Mouse (Mus musculus) A20 (cell line): ENCODE results near the gene Adra2c.
A peak's percentile ranks its signal among the peaks of the same experiment; 100 is the strongest.

ENCODE experiments used
- DNase-seq: peaks from one replicate; pipeline ENCODE4 v3.0.0-alpha.2; 2011; ENCODE audit warnings: low read depth, low spot score

Adra2c gene

DNA sequence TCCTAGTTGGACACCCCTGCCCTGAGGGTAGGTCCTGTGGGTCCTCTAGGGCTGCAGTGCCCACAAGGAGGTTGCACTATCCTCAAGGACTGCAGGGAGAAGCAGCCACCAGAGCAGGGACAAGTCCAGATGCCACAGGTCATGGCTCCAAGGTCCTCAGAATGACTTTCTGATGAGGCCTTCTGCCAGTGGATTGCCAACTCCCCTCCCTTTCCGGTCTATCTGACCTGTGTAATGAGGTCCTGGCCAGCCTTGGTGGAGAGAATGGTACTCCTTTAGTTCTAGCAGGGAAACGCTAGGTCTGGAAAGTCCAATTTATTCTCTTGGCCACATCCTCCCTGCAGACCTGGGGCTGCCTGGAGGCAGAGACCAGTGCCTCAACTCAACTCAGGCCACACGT lies at the start of gene Adra2c:
Adra2c (plus strand) TSS at position 301 of the 400 bp plus-strand sequence.
- no peak for DNase-seq

DNA sequence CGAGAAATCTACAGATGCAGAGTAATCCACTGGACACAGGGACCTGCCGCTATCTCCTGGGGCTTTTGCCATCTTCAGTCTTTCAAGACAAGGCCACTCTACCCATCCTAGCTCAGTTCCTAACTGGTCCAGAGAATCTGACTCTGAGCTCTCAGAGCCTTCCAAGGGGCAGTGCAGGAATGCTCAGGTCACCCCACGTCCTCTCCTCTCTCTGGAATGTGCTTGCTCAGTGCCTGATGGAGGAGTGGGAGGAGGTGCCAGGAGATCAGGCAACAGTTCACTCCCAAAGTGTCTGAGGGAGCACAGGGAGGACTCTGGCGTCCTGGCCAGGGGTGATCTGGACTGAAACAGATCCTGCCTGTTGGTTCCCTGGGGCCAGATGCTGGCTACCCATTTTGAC lies 45.0 kb upstream of the Adra2c start:
- no peak for DNase-seq

DNA sequence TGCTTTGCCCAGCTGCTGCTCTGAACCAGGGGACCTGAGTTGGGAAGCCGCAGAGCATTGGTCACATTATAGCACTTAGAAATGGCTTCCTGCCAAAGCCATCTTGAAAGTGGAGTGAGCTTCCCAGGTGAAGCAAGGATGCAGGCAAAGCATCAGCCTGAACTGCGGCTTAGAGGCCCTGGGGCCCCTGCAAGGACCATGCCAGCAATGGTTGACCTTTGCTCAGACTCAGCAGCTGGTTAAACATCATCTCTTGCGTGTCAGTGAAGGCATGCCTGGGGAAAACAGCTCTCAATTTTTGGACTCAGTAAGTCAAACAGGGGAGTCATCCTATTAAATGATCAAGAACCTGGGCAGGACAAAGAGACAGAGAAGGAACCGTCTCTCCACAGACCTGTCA lies 40.4 kb upstream of the Adra2c start:
- DNase-seq, result no peak

DNA sequence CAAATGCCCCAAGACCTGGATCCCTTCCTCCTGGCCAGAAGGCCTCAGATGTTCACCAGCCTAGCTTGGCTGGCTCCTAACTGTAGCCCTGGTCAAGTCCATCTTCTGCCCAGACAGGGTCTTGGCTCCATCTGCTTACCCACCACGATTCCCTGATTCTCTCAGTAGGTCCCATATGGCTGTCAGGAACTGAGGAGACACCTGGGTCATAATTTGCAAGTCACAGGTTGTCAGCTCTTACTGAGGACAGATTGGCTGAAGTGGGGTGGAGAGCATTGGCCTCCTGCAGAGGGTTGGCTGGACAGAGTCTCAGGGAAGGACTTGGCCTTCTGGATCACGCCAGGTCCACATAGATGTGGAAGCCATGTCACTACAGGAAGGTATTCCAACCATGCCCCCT lies 39.5 kb upstream of the Adra2c start:
- no peak for DNase-seq

DNA sequence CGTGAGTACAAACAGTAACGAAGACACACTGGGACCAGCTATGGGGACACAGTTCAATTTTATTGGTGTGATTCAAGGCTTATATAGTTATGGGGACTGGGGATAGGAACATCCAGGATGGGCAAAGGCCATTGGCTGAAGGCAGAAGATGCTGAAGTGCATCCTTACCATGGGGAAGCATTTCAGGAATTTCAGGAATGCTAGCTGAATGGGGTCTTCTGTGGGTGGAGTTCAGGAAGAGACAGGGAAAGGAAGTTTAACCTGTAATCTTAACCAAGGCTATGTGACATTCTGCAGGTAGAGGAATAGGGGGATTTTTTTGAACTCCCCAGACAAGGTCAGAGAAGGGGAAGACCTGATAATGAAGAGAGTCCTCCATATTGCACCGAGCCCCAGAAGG lies 36.6 kb upstream of the Adra2c start:
- DNase-seq, result no peak

DNA sequence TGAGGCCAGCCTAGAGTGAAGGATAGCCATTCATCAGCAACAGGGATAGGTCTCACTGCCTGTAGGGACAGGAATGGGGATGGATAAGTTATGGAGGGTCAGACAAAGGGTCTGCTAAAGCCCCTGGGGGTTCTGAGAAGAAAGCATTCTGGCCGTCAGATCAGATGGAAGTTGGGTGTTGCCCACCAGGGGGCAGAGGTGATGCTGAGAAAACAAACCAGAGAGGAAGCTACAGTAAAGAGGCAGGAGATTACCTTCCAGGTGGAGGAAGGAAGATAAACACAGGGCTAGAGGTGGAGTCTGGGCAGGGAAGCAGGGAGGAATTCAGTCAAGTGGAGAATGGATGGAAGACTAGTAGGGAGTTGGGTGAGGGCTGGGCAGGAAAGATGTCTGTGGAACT lies 33.9 kb upstream of the Adra2c start:
- DNase-seq, result peak; percentile 40

DNA sequence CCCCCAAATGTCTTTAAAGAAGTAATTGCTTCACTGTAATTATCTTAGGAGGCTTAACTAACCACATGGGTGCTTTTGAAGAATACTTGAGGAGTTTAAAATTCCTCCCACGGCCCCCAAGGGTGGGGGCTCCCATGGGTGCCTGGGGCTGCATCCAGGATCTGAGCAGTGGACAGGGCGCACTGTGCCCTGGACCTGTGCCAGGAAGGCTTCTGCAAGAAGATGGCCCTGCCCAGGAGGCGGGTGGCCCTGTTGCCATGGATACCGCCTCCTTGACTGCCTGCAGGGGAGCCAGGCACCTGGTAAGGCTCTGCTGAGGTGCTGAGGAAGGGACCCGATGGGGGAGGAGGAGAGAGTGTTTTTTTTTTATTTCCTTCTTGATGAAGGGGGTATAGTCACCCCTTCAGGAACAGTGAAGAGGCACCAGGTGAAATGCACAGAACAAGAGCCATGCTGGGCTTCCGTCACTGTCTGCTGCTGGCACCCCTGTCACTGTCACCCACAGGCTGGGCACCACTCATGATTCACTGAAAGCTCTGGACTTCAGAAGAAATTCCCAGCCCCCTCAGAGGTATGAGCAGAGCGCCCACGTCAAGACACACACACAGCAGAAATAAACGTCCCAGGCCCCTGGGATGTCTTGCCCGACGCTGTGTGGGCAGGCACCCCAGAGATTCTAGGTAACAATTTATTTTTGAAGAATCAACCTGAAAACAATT lies 32.4 kb upstream of the Adra2c start:
- DNase-seq, result peak; percentile 4

DNA sequence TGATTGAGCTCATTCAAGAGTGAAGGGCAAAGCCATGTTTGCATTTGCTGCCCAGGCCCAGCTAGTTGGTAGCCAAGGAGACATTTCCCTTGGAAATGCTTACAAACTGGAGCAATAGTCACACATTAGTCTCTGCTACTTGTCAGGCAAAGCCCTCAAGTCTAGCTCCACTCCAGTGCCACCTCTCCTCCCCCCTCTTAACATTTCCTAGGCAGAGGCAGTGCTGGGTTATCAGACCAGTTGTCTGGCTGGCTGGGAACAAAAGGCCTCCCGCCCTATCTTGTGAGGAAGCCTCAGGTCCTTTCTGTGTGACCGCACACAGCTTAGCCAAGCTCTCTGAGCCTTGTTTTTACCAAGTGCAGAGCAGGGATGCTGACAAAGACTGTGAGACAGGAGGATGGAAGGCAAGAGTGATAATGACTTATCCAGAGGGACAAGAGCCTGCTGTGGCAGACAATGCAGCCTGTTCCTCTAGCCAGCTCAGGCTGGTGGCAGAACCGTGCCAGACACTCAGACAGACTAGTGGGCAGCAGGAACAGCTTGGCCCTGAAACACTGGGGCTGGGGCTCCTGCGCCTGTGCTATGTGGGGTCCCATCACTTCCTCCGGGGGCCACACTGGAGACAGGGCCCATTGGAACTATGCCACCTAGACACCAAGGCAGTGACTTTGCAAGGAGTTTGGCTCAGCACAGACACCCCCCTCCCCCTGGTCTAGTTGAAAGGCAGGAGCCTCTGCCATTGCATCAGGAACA lies 23.0 kb upstream of the Adra2c start:
- no peak for DNase-seq

DNA sequence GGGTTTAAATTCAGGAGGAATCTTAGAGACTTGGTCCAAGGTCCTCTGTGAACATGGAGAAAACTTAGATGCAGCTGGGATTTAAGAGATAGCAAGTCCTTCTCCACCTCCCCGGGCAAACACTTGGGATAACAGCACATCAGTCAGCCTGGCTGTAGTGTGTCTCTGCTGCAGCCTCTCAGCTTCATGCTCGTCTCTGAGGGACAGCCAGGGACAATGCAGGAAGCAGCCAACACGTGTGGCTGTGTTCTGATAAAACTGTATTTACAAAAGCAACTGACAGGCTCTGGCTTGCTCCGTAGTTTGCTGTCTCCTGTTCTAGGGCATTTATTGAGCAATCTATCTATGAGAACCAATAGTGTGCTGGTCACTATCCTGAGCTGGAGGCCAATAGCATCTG lies 14.4 kb upstream of the Adra2c start:
- no peak for DNase-seq

DNA sequence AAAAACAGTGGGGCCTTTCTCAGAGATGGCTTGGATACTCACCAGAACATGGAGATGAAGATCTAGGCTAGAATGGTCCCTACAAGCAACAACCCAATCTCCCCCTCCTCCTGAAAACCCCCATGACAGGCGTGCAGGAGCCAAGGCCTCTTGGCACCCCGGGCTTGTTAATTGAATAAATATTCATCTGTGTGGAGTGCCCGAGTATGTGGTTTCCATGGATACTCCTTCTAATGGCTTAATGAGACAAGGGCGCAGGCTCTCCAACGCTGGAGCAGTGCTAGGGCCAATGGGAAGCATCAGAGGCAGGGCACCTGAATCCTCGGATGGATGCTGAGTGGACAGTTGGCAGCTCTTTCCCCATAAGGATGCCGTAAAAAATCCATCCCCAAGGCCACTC lies 10.6 kb upstream of the Adra2c start:
- no peak for DNase-seq

DNA sequence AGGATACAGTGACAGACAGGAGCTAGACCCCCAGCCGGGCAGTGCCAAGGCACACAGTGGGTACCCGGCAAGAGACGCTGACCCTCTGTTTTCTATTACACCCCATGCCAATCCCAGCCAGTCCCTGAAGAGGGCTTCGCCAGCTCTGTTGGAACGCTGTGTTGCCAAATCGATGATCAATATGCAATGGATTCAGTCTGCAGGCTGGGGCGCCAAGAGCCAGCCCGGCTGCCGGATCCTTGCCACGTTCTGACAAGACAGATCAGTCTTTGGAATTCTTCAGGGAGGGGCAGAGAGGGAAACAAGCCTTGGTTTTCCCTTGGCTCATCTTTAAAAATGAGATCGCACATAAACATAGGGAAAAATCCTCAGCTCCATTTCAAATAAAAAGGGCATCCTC lies 2.8 kb upstream of the Adra2c start:
- no peak for DNase-seq

DNA sequence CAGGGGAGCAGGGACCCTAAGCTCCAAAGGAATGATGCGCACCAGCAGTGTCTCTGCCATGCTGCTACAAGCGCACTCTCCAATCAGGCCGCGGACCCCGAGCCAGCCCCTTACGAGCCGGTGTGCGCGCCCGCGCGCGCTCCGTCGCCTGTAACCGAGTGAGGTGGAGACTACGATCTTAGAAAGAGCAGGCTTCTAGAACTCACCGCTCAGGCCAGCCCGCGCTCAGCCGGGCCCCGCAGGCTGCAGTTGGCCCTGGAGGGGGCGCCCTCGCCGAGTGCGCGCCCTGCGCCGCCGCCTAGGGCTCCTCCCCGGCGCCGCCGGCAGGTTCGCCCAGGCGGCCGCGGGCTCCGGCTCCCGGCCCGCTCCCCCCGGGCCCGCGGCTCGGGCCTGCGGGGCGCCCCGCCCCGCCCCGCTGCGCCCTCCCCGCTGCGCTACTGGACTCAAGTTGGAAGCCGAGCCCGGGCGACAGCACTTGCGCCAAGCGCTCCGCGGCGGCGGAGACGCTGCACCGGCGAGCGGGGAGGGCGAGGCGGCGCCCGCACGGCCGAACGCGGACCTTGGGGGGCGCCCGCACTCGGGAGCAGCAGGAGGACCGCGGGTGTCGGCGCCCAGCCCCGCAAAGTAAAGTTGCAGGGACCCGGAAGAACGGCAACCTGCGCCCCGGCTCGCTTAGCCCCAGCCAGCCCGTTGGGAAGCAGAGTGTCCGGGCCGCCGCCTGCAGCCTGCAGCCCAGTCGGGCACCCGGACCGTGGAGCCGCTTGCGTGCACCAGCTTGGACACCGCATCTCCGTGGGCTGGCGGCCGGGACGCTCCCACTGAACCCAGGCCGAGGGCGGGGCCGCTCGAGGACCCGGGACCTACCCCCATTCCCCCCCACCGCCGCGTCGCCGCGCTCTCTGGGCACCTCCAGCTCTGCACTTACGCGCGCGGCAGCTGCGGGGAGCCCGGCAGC lies 899 bp downstream of the Adra2c start:
- DNase-seq, result no peak

DNA sequence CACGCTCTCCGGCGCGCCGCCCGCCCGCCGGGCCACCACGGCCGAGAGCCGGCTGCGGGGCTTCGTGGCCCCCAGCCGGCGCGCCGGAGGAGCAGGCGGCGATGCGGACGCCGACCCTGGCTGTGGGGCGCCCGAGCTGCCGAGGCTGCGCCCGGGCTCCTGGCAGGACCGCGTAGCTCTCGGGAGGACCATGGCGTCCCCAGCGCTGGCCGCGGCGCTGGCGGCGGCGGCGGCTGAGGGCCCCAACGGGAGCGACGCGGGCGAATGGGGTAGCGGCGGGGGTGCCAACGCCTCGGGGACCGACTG lies 1.5 kb downstream of the Adra2c start:
- DNase-seq, result no peak

DNA sequence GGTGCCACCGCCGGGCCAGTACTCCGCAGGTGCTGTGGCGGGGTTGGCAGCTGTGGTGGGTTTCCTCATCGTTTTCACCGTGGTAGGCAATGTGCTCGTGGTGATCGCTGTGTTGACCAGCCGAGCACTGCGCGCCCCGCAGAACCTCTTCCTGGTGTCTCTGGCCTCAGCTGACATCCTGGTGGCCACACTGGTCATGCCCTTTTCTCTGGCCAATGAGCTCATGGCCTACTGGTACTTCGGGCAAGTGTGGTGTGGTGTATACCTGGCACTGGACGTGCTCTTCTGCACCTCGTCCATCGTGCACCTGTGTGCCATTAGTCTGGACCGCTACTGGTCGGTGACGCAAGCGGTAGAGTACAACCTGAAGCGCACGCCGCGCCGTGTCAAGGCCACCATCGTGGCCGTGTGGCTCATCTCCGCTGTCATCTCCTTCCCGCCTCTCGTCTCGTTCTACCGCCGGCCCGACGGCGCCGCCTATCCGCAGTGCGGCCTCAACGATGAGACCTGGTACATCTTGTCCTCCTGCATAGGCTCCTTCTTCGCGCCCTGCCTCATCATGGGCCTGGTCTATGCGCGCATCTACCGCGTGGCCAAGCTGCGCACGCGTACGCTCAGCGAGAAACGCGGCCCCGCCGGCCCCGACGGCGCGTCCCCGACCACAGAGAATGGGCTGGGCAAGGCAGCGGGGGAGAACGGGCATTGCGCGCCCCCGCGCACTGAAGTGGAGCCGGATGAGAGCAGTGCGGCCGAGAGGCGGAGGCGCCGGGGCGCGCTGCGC lies 2.1 kb downstream of the Adra2c start:
- no peak for DNase-seq

DNA sequence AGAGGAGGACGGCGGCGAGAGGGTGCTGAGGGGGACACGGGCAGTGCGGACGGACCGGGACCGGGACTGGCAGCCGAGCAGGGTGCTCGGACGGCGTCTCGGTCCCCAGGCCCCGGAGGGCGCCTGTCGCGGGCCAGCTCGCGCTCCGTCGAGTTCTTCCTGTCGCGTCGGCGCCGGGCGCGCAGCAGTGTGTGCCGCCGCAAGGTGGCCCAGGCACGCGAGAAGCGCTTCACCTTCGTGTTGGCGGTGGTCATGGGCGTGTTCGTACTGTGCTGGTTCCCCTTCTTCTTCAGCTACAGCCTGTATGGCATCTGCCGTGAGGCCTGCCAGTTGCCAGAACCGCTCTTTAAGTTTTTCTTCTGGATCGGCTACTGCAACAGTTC lies 2.7 kb downstream of the Adra2c start:
- DNase-seq, result no peak

DNA sequence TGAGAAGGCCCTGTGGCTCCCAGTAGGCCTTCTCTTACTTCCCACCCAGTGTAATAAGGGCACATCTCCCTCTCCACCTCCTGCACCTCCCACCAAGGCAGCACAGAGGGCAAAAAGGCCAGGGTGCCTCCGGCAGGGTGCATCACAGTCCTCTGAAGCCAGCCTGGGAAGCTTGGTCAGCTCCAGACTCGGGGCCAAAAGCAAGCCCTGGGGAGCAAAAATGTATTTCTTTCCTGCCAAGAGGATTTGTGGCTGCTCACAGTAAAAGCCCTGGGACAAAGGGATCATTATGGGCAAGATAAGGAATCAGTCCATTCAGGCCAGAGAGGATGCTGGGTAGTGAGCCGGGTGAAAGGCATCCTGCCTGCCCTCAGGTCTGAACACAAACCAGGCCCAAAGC lies 7.2 kb downstream of the Adra2c start:
- no peak for DNase-seq

DNA sequence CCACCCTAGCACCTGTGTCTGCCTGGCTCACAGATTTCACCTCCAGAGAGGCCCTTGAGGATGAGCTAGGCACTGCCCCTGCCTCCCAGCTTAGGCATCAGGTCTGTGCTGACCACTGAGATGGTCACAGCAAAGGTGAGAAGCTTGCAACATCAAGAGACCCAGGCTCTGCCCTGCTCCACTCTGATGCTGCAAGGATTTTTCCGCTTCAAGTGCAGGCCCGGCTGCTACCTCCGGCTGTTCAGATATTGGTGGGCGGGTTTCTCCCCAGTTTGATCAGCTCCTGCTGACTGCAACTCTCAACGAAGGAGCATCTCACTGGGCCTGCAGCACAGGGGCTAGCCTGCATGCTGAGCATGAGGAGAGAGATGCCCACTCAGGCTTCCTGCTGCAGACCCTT lies 8.1 kb downstream of the Adra2c start:
- DNase-seq, result no peak

DNA sequence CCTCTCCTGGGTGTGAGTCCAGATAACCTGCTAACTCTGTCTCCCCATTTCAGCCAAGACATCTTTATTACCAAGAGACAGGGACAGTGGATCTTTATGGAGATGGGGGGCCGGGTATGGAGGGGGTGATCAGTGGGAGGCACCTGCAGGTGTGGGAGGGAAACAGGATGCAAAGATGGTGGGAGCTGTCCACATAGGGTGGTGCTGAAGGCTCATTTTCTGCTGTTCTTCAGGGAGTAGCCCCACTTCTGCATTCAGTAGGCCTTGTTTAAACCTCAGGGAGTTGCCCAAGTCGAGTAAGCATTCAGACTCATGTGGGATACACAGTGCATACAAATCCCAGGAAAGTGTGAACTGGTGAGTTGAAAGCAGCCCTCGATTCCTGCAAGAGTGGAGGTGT lies 21.5 kb downstream of the Adra2c start:
- DNase-seq, result peak; percentile 29

DNA sequence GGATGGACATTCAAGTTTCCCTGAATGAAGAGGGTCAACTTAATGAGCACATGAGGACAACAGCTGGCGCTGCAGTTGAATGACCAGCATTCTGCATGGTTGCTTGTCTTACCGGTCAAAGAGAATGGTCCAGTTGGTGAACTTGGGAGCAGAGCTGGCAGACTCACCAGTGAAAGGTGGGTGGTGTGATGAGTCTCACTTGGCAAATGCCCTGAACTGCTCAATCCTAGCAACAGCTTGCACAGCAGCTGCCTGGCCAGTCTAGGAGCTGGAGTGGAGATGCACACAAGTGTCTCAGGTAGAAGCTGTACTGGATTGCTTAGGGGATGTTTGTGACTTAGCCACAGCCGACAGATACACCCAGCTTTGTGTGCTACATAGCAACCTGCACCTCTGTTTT lies 26.1 kb downstream of the Adra2c start:
- no peak for DNase-seq

DNA sequence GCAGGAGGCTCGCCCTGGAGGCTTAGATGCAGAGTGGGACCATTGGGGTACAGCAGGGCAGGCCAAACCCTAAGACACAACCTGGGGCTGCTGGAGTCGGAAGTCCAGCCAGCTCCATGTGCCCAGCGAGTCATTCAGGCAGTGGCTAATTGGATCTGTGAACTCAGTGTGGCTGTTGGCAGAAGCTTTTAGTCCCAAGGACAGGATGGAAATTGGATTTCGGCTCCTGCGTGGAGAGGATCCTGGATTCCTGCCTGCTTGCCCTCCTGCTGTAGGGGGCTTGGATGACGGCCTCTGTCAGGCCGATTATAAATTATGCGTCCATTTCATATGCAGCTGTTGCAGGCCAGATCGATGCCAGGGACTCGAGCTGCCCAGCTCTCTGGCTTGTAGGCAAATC lies 27.2 kb downstream of the Adra2c start:
- DNase-seq, result no peak

DNA sequence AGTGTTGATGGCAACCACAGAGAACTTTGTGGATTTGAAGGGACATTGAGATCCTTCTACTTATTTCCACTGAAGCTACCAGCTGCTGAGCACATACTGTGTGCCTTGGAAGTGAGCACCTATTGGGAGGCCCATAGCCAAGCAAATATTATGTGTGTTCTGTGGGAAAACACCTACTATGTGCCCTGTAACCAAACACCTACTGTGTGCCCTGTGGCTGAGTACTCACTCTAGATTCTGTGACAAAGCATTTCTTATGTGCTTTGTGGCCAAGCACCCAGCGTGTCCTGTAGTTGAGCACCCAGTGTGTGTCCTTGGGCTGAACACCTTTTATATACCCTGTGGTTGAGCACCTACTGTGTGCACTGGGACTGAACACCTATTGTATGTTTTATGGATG lies 28.6 kb downstream of the Adra2c start:
- DNase-seq, result no peak

DNA sequence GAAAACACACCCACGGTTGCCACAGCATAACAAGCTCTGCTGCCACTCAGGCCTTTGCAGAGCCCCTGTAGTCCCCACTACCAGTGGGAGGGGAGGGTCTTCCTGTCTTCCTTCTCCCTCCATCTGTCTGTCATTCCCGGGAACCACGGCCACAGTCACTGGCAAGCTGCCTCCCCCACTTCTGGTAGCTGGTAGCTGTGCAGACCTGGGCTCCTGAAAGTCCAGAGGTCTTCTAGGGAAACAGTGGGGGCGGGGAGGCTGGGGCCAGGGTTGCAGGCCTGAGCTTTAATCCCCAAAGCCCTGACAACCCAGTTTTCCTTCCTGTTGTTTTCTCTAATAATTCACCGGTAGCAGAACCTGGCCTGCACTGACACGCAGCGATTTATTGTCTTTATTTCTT lies 31.7 kb downstream of the Adra2c start:
- DNase-seq, result no peak
